Mouse (Mus musculus): Measurements from ENCODE around the gene Tusc1.

Tusc1 gene

DNA sequence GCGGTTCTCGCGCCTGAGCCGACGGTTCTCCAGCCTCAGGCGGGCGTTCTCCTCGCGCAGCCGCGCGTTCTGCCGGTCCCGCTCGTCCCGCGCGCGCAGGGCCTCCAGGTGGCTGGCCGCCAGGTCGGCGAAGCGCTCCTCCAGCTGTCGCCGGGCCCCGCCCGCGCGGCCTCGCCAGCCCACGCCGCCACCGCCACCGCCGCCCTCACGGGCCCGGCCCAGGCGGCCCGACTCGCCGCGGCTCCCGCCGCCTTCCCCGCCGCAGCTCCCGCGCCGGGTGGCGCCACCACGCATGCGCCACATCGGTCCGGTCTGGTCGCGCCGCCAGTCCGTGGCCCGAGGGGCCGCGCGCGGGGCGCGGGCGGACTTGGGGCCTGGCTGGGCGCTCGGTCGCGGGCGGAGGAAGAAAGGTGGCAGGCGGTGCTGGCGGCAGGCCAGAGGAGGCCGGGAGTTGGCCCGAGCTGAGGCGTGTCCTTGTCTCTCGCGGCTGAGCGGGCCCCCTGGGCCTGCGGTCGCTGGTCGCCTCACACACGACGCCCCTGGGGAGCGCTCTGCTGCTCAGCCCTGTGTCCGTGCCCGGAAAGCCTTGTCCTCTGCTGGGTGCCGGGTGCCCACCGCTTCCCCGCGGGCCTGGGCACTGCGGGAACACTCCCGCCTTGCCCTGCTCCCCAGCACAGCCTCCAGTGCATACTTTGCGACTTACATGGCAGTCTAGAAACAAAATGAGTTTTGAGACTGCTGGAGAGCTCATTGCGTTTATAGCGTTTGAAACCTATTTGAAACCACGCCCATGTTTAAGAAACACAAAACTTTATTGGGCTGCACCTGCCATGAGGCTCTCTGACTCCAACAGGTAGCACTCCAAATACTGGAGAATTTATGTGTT, at the start of gene Tusc1:
Gene Tusc1 (minus strand): TSS at position 394 of the 886 bp plus-strand sequence.
- peak; percentile 63 for DNase-seq (ENCODE audit: low read depth)

DNA sequence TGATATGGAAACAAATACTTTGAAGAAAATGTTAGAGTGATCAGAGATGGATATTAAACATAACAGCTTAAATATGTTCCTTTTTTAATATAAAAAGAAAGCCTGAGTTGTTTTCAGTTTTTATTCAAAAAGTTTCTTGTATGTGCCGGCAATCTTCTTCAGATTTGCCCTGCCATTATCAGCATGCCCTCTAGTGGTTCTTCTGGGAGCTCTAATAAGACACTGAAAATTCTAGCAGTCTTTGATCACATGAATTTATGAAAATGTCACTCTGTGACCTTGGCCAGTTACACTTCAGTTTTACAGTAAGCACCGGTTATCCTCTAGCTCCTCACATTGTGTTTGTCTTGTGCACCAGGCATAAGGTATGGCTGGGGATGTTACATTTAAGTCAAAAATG, 17.6 kb upstream of the Tusc1 start:
- DNase-seq (ENCODE audit: low read depth), result peak; percentile 9

DNA sequence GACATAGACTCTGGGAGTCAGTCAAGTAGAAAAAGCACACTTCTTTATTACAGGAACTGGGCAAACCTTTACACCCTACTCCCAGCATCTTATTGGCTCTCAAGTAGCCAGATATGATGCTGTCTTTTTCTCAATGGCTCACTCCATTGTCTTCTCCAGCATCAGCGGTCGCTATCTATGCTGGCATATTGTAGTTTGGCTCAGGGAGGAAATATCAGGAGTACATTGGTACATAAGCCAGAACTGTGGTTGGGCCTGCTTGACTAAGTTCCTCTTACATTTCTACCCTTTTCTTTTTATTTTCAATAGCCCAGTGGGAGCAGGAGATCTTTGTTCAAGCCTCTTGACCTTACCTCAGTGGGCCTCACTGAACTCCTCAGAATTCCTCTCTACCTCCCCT, 9.0 kb upstream of the Tusc1 start:
- no peak for DNase-seq (ENCODE audit: low read depth)

DNA sequence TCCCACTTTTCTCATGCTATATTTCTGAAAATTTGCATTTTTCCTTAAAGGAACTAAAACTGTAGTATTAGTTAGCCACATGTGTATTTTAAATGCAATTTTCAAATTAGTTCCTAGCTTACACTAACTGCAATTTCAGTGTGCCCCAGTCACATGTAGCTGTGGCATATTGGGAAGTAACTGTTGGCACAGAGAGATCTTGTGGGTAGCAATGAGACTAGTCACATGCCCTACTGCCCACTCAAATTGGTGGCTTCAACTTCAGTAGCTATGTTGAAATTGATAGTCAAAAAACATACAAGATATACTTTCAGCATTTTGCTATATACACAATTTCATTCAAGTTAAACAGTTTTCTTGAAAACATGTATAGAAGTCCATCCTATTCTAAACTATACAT, 6.3 kb upstream of the Tusc1 start:
- no peak for DNase-seq (ENCODE audit: low read depth)

DNA sequence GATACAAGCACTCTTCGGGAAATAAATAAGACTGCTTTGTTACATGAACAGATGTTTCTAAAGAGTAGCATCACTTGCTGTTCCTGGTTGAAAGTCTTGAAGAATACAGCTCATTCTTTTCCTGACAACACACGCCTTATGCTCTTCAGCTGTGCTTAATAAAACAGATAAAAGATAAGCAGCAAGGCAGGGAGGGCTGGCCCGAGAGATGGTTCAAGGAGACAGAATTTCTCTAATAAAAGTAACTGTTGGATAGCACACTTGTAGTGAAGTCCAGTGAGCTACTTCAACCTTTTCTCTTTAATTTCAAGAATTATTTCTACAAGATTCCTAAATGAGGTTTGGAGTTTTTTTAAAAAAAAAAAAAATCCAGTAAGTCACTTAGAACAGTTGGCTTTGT, 2.7 kb upstream of the Tusc1 start:
- no peak for DNase-seq (ENCODE audit: low read depth)

DNA sequence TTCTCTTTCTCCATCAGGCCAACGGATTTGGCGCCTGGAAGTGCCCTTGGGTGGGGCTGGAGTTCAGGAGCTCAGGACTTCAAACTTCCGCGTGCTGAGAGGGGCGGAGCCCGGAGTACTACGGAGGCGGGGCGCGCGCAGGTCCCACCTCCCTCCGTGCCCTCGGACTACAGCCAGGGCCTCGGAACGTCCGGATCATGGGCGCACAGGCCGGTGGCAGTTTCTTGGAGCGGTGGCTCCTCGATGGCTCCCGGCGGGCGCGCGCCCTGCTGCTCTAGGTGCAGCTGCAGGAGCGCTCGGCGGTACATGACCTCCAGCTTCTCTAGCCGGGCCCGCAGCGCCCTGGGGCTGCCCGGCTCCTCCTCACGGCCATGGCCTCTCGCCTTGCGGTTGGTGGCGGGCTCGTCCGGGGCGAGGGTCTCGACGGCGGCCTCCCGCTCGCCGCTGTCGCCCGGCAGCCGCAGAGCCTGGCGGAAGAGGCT, 634 bp downstream of the Tusc1 start:
- peak; percentile 73 for DNase-seq (ENCODE audit: low read depth)

DNA sequence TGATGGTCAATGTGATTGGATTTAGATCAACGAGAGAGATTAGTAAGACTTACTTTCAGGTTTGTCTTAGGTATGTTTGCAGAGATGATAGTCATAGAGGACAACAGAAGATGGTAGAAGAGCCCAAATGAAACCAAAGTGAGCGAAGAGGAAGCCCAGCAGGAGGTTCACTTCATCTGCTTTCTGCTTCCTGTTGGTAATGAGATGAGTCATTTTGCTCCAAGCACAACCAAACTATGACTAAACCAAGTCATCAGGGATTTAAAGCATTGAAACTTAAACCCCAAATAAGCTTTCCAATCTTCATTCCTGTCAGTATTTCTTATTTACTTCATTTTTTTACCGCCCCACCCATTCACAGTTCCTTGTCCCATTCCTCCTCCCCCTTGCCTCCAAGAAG, 27.8 kb downstream of the Tusc1 start:
- DNase-seq (ENCODE audit: low read depth), result no peak

DNA sequence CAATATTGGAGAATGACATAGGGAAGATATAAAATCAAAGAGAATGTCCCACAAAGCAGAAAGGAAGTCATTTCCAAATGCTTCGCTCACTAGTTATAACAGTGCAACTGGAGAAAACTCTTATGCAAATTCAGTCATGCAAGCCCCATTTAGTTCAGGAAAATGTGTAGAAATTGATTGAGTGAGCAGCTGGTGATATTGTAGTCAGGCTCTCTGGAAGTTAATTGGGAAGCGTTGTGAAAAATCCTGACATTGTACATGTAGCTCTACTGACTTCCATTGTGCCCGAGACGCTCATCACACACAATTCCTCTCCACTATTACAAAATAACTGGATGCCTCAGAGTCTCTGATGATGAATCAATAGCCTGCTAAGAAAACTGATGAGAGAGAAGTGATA, 49.2 kb downstream of the Tusc1 start:
- no peak for DNase-seq (ENCODE audit: low read depth)

Measured in naive thymus-derived CD4-positive, alpha-beta T cell, adult 2 months (primary cell).